Mouse (Mus musculus): ENCODE results near the gene Gphn. TPM values are rescaled to one million over a fixed set of nuclear protein-coding genes. Genes with fewer than 3 reads are reported as not detected.

Gene Gphn
- total and polyA plus RNA-seq, 3 experiments, result 13.9 to 22.4 (median 18.2) TPM

DNA sequence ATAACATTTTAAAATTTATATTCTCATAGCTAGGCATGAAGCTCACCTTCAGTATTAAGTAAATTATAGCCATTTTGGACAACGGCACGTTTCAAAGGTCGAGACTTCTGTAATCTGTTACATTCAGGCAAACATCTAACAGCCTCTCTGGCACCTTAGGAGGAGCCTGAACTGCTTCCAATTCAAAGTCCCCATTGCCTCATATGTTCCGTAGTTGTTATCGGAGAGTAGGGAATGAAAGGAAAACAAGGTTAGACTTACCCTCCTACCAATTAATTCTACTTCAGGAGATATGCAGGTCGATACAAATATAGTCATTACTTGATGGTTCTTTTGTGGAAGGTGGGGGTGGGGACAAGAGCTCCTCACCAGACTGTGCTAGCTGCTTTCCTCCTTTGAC is 10.7 kb upstream of the Gphn start:
- Histone ChIP-seq H3K4me3 (replicated peaks in 1 of 3; ENCODE audit: low read depth in 2 of 3, low read length in 2 of 3, poor library complexity in 1 of 3) (no peak overlapping the region), H3K27me3 (replicated peaks) (no peaks in the 10 kb centered on the region), H3K27ac (ENCODE audit: insufficient read depth, low read depth) (no peak overlapping the region), H3K9ac (ENCODE audit: insufficient read depth, low read depth) (no peak overlapping the region), H3K4me1 (ENCODE audit: control insufficient read depth in 1 of 2, insufficient read depth in 2 of 2) (peaks cover 4 to 13% of the 10 kb centered on the region in 2 experiments), H3K79me2 (replicated peaks; ENCODE audit: control insufficient read depth, extremely low read depth, insufficient read depth, poor library complexity, severe bottlenecking) (no peaks in the 10 kb centered on the region), H3K4me2 (ENCODE audit: insufficient read depth, low read depth, poor library complexity, severe bottlenecking) (no peak overlapping the region), H3K9me3 (replicated peaks; ENCODE audit: low read length) (no peaks in the 10 kb centered on the region), H3K36me3 (replicated peaks in 1 of 2; ENCODE audit: control insufficient read depth in 1 of 2, insufficient read depth in 1 of 2, low read length in 1 of 2) (no peaks in the 10 kb centered on the region)
- TF ChIP-seq EP300 (IDR thresholded peaks at IDR 0.05; ENCODE audit: low read length), result no peak
- no peak for DNase-seq (ENCODE audit: extremely low read depth)
- in situ Hi-C loops (cut with MboI; ENCODE audit: low pct_ligation_motif_present, low pct_unique_long_range_greater_than_20kb, low sequenced_read_pairs), result loop anchor here (25.0 kb wide), 1 partner anchor 647 kb away; the partner anchor contains the start of genes Atp6v1d and Eif2s1
- dilution Hi-C loops (cut with MboI; ENCODE audit: extremely low pct_ligation_motif_present, extremely low pct_unique_long_range_greater_than_20kb, low sequenced_read_pairs), result no loop called here

DNA sequence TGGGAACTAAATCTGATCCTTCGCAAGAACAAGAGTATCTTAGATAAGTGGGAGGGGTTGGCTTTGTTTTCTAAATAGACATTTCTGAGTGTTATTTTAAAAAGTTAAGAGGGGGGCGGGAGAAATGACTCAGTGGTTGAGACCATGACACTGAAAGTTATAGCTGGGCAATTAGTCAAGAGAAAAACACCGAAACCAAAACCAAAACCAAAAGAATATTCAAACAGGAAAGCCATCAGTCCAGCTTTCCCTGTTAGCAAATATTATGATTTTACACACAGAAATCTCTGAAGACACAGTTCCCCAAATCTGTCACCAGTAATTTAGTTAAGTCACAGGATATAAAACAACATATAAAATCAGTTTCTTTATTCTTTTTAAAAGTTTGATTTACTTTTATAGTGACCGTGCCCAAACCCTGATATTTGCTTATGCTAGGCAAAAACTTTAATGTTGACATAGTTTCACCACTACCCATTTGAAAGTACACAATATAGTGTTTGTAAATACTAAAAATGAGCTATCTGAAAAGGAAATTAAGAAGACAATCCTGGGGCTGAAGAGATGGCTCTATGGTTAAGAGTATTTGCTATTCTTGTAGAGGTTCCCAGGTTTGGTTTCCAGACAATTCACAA is 6.9 kb upstream of the Gphn start:
- dilution Hi-C loops (cut with MboI; ENCODE audit: extremely low pct_ligation_motif_present, extremely low pct_unique_long_range_greater_than_20kb, low sequenced_read_pairs), result no loop called here
- Histone ChIP-seq H3K36me3 (replicated peaks in 1 of 2; ENCODE audit: control insufficient read depth in 1 of 2, insufficient read depth in 1 of 2, low read length in 1 of 2) (no peaks in the 10 kb centered on the region), H3K27ac (ENCODE audit: insufficient read depth, low read depth) (no peak overlapping the region), H3K4me2 (ENCODE audit: insufficient read depth, low read depth, poor library complexity, severe bottlenecking) (peak overlapping the region; percentile 94), H3K79me2 (replicated peaks; ENCODE audit: control insufficient read depth, extremely low read depth, insufficient read depth, poor library complexity, severe bottlenecking) (peaks cover 2% of the 10 kb centered on the region; the same call in 1 of the 2 replicates), H3K9me3 (replicated peaks; ENCODE audit: low read length) (no peaks in the 10 kb centered on the region), H3K4me3 (replicated peaks in 1 of 3; ENCODE audit: low read depth in 2 of 3, low read length in 2 of 3, poor library complexity in 1 of 3) (peak overlapping the region in 2 of 3 experiments; percentile 15 to 41), H3K9ac (ENCODE audit: insufficient read depth, low read depth) (peak overlapping the region; percentile 69; the same call in 1 of the 2 replicates), H3K27me3 (replicated peaks) (no peaks in the 10 kb centered on the region), H3K4me1 (ENCODE audit: control insufficient read depth in 1 of 2, insufficient read depth in 2 of 2) (peaks cover 8 to 17% of the 10 kb centered on the region in 2 experiments)
- DNase-seq (ENCODE audit: extremely low read depth), result peak; percentile 63
- in situ Hi-C loops (cut with MboI; ENCODE audit: low pct_ligation_motif_present, low pct_unique_long_range_greater_than_20kb, low sequenced_read_pairs), result loop anchor here (25.0 kb wide), 1 partner anchor 643 kb away; the partner anchor contains the start of genes Atp6v1d and Eif2s1
- TF ChIP-seq EP300 (IDR thresholded peaks at IDR 0.05; ENCODE audit: low read length) (peak; percentile 75), ZKSCAN1 (IDR thresholded peaks at IDR 0.05; ENCODE audit: borderline replicate concordance, low read depth, low read length) (no peak), JUN (IDR thresholded peaks at IDR 0.05; ENCODE audit: insufficient read depth, low read depth, low read length) (peak; percentile 36; the same call in 1 of the 2 replicates), ELF1 (IDR thresholded peaks at IDR 0.05; ENCODE audit: low read depth, low read length) (no peak), ETS1 (conservative IDR thresholded peaks at IDR 0.05; ENCODE audit: low read depth, low read length) (peak; percentile 95), GABPA (IDR thresholded peaks at IDR 0.05; ENCODE audit: insufficient replicate concordance, low read depth, low read length) (no peak), MAFK (IDR thresholded peaks at IDR 0.05; ENCODE audit: insufficient replicate concordance, low read length) (peak; percentile 62; the same call in 1 of the 2 replicates), CHD1 (IDR thresholded peaks at IDR 0.05; ENCODE audit: low read depth, low read length) (0 out of 2 replicates have a peak, but pooled peaks have one; percentile 77), TBP (conservative IDR thresholded peaks at IDR 0.05; ENCODE audit: low read depth, low read length) (0 out of 2 replicates have a peak, but pooled peaks have one; percentile 60), CTCF (conservative IDR thresholded peaks at IDR 0.05 in 1 of 2, IDR thresholded peaks at IDR 0.05 in 1 of 2; ENCODE audit: low read depth in 2 of 2, low read length in 2 of 2) (no peak), MXI1 (IDR thresholded peaks at IDR 0.05; ENCODE audit: low read depth, low read length) (no peak; the same call in 1 of the 2 replicates), MYC (IDR thresholded peaks at IDR 0.05; ENCODE audit: low read depth, low read length) (0 out of 2 replicates have a peak, but pooled peaks have one; percentile 57), MEF2A (IDR thresholded peaks at IDR 0.05; ENCODE audit: borderline replicate concordance, low read depth, low read length) (peak; percentile 63), SIN3A (IDR thresholded peaks at IDR 0.05; ENCODE audit: low read length) (peak; percentile 67), HCFC1 (IDR thresholded peaks at IDR 0.05; ENCODE audit: low read depth, low read length) (no peak), NELFE (IDR thresholded peaks at IDR 0.05; ENCODE audit: low read depth, low read length) (peak; percentile 25; the same call in 1 of the 2 replicates), JUND (conservative IDR thresholded peaks at IDR 0.05; ENCODE audit: low read depth, low read length) (peak; percentile 82), IRF4 (IDR thresholded peaks at IDR 0.05; ENCODE audit: low read depth, low read length) (peak; percentile 91), NRF1 (IDR thresholded peaks at IDR 0.05; ENCODE audit: low read depth, low read length) (no peak), POLR2AphosphoS2 (IDR thresholded peaks at IDR 0.05; ENCODE audit: low read depth, low read length) (no peak), MAZ (IDR thresholded peaks at IDR 0.05; ENCODE audit: low read depth, low read length) (peak; percentile 51; the same call in 1 of the 2 replicates), MAX (IDR thresholded peaks at IDR 0.05; ENCODE audit: low read length) (0 out of 2 replicates have a peak, but pooled peaks have one; percentile 4), RCOR1 (conservative IDR thresholded peaks at IDR 0.05; ENCODE audit: low read depth, low read length) (no peak), PAX5 (IDR thresholded peaks at IDR 0.05; ENCODE audit: low read length) (no peak), USF1 (IDR thresholded peaks at IDR 0.05; ENCODE audit: low read depth, low read length) (no peak), RAD21 (IDR thresholded peaks at IDR 0.05; ENCODE audit: low read depth, low read length) (no peak), CHD2 (IDR thresholded peaks at IDR 0.05; ENCODE audit: low read length) (no peak)
